In genomic region chr4:138651881-138652280, GRCm38 (mm10) we compare ENCODE assay signal across 11 mouse cellular contexts. TPM values are rescaled to one million over a fixed set of nuclear protein-coding genes. Genes with fewer than 3 reads are reported as not detected.
"Had no signal": no experiment of that assay in that cellular context is flagged by ENCODE, and none has a peak within 500 bp of the region (broad histone marks: within the 10 kb centered on the region; RNA-seq: fewer than 3 reads in every experiment).

No protein-coding gene starts in this region.

- DNase-seq: kidney, adult 2 months; kidney, postnatal 25 days; lung, adult 2 months; lung, postnatal 36 days; midbrain, embryonic 14.5 days; retina, postnatal 1 day; right cerebral cortex, postnatal 14 days; thymus, adult 2 months; thymus, postnatal 25 days had no signal

RNA-seq across cellular contexts. Expression of gene Vwa5b1, which starts 16.2 kb away (rescaled TPM):
- total RNA-seq: megakaryocyte progenitor cell, adult 5-6 weeks; monocyte, adult 5-6 weeks had no signal
